Mouse (Mus musculus): ENCODE measurements at regions not wholly inside any gene's neighbourhood (a gene's known extent, or its start where the extent isn't known, plus 50 kb on each side); places are given as distances from the start of the nearest gene placed in this dataset.

- TF ChIP-seq CTCF (IDR thresholded peaks at IDR 0.05; ENCODE audit: low read depth) = no peak
- no peak for TF ChIP-seq EP300 (IDR thresholded peaks at IDR 0.05; ENCODE audit: low read depth)
These were observed 175.5 kb upstream of the Gap43 start for GRCm38 (mm10) chr16:42515929-42516328.

Measured in heart, postnatal 0 days (tissue).